ENCODE assay signal across 21 mouse cellular contexts in the genomic region with DNA sequence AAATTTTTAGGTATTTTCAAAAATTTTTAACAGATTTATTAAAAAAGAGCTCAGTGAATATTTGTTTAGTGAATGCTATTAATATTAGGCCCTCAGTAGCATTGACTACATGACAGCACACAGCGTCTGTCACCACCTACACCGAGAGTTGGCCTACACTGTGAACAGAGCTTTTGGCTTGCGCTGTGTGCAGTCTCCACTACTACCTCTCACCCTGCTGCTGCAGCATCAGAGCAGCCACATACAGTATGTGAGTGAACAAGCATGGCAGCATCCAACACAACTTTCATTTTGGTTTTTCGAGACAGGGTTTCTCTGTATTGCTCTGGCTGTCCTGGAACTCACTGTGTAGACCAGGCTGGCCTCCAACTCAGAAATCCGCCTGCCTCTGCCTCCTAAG.
"Had no signal": no experiment of that assay in that cellular context is flagged by ENCODE, and none has a peak within 500 bp of the region (broad histone marks: within the 10 kb centered on the region; RNA-seq: fewer than 3 reads in every experiment).

No protein-coding gene starts in this region.

- H3K27ac ChIP-seq: heart, embryonic 10.5 days; hindbrain, embryonic 10.5 days; hindbrain, embryonic 12.5 days; hindbrain, embryonic 14.5 days; intestine, embryonic 15.5 days; limb, embryonic 13.5 days; limb, embryonic 15.5 days; liver, embryonic 12.5 days; liver, embryonic 14.5 days had no signal

- H3K36me3 ChIP-seq: intestine, embryonic 15.5 days had no signal

- H3K27me3 ChIP-seq: heart, embryonic 12.5 days; hindbrain, embryonic 12.5 days; intestine, embryonic 15.5 days; limb, embryonic 13.5 days; limb, embryonic 15.5 days; liver, embryonic 12.5 days had no signal

- H3K9ac ChIP-seq: forebrain, postnatal 0 days; heart, embryonic 12.5 days; hindbrain, embryonic 12.5 days; hindbrain, embryonic 14.5 days; intestine, embryonic 15.5 days; limb, embryonic 13.5 days; limb, embryonic 15.5 days; liver, embryonic 12.5 days; liver, embryonic 14.5 days had no signal

- H3K4me1 ChIP-seq: heart, embryonic 10.5 days; hindbrain, embryonic 10.5 days; hindbrain, embryonic 12.5 days; intestine, embryonic 15.5 days; limb, embryonic 13.5 days; limb, embryonic 15.5 days had no signal

- DNase-seq: forebrain, postnatal 0 days; gastrocnemius, postnatal 14 days; gastrocnemius, postnatal 36 days; heart, postnatal 10 days; heart, postnatal 4 days; kidney, adult 18-20 months; kidney, adult 8-10 months; kidney, postnatal 10 days; kidney, postnatal 36 days; left cerebral cortex, postnatal 4 days; lung, adult 18-20 months had no signal

- H3K4me3 ChIP-seq: heart, embryonic 10.5 days; heart, embryonic 12.5 days; hindbrain, embryonic 10.5 days; hindbrain, embryonic 12.5 days; intestine, embryonic 15.5 days; limb, embryonic 13.5 days; limb, embryonic 15.5 days; liver, embryonic 12.5 days had no signal
